Mouse (Mus musculus) frontal cortex, adult 2 months (tissue): ENCODE data around the gene Vapa. TPM values are rescaled to one million over a fixed set of nuclear protein-coding genes. Genes with fewer than 3 reads are reported as not detected.
A peak's percentile ranks its signal among the peaks of the same experiment; 100 is the strongest.
"Not testable (repeated sequence)": the region's sequence is repeated elsewhere in the genome, so short reads cannot be mapped to it uniquely, and the experiment has no call there.

Experiments
- DNase-seq, 2 experiments: peaks; one replicate each; pipeline ENCODE4 v3.0.0; 2022; ENCODE audit warnings: low spot score in 1 of 2; ENCODE audit errors: extremely low spot score in 1 of 2
- polyA plus RNA-seq: library from polyadenylated mRNA; depleted of rRNA; stranded (reverse); fragments of >200 nt; gene quantifications from 2 replicates; pipeline ENCODE4 v1.2.3, GENCODE M21; 2012; rRNA removed

Gene Vapa
- polyA plus RNA-seq, result 89.6 and 91.4 TPM in 2 replicates

DNA sequence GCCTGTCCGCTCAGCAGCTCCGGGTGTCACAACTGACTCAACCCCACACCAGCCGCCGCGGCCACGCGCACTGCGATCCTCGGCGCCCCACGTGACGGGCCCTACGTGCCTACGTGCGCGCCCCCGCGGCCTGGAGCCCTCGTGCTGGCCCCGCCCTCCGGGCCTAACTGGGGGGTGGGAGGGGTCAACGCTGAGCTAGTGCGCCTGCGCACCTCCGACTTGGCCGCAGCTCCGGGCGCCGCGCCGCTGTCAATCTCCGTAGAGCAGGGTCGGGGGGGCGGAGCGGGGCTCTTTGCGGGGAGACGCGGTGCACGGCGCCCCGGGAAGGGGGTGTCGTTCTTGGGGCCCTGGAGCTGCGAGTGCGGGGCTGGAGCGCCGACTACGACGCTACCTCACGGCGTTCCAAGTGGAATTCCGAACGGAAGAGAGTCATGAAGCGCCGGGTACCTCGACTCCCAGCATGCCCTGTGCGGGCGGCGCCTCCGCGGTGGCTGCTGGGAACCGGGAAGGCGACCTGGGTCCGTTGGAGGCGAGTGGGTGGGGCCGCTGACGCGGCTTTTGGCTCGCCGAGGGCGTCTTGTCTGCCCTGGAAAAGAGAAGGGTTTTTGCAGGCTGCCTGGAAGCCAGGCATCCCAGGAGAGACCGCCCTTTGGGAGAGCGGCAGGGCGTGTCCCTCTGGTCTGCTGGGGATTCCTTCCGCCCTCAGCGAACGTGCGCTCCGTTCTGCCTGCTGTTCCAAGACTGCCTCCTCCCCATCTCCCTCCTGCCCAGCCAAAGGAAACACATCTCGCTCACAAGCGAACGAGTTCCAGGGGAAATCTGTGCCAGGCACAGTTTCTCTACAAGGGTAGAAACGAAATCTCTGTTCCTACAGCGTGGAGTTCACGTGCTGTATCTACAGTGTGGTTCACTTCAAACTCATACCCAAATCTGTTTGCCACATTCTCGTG is at the start of gene Vapa:
TSS of gene Vapa (minus strand) at position 93 of the 950 bp plus-strand sequence.
- DNase-seq, result peak; percentile 95 to 98

DNA sequence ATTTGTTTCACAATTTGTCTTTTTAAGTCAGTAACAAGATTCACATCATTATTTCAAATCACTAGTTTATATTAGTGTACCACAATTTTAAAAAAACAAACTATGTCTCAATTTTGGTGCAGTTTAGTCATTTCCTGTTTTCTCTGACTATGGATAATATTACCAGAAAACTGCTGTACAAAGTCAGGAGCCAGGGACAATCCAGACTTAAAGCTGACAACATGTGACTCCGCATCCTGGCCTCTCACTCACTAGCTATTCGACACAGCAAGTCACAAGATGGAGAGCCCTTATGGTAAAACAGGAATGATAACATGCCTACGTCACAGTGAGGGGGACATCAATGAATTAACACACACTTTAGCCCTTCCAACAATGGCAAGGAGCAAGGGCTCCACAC is 49.3 kb upstream of the Vapa start:
- DNase-seq, result no peak

DNA sequence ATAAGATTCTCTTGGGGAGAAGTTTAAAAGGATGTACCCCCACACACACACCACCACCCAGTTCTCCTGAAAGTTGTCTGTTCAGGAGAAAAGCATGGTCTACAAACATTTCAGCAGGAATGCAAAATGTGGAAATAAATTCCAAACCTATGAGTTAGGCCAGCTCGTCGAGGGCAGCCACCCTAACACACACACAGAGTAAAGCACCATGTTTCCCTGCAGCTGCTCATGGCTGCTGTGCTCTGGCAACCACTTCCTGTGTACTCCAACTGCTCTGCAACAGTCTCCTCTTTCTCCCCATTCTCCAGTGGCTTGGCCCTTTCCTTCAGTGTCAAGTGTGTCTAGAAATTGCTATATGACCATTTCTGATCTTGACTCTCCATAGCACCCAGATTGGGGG is 45.1 kb upstream of the Vapa start:
- no peak for DNase-seq

DNA sequence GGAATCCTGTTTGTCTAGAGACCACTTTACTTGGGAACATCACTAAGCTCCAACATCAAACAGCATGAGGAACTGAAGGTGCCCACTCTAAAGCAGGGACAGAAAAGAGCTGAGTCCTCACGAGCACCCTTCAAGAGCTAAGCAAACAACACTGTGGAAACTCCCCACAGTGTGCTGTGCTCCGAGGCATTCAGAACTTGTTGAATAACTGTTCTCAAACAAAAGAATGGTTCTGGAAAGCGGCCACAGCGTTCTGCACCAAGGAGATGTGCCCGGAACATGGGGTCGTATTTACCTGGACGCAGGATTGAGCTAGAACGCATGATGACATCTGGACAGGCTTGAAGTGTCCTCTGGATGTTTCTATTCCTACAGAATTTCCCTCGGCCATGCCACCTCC is 44.6 kb upstream of the Vapa start:
- DNase-seq, result no peak

DNA sequence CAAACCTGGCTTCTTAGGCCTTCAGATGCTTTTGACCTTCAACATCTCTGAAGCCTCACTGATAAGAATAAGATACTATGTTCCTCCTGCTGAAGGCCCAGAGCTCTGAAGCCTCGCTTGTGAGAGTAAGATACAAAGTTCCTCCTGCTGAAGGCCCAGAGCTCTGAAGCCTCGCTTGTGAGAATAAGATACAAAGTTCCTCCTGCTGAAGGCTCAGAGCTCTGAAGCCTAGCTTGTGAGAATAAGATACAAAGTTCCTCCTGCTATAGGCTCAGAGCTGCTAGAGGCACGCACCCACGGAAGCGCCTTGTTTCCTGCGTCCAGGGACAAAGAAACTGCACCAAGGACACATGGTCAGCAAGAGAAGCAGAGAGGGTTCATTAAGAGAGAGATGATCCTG is 43.4 kb upstream of the Vapa start:
- no peak for DNase-seq

DNA sequence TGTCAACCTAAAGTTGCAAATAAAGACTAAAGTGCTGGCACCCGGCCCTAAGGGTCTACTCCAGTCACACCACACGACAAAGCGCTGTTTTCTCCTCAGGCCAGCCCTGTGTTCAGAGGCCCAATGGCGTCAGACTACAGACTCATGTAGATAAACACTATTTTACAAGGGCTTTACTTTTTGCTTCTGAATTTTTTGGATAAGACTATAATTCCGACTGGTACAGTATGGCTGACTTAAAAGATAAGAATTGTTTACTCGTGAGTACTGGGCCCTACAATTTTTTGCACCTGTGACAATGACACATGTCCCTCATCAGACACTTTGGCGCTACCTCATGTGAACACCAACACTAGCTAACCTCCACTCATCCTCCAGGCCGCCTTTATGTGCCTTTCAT is 42.7 kb upstream of the Vapa start:
- no peak for DNase-seq

DNA sequence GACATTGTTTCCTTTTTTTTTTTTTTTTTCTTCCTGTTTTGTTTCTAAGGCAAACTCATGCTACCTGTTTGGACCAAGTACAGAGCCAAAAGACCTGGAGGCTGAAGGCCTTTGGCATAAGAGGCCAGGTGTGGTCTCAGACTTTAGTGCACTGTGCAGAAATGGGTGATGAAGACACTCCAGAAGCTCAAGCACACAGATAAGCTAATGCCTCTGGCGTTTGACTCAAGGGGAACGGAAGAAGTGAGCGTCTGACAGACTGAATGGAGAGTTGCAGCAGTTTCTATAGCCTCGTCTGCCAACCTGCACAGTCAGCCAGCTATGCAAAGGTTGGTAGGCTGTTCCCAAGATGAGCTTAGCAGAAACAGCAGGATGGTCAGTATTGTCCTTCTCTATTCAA is 42.3 kb upstream of the Vapa start:
- no peak for DNase-seq

DNA sequence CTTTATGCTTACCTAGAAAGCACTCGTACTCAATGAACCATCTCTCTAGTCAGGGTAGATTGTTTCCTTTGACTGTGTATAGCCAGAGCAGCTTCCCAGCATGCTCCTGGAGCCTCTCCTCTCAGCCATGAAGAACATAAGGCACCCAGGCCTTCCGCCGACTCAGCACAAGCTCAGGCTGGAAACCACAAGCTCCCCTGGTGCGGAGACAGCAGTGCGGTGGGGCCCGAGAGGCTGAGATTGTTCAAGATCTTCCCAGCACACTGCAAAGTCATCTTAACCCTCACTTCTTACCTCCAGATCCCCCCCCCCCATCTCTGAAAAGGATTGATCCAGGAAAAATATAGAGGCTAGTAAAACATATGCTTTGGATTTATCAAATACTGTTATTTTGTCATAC is 37.2 kb upstream of the Vapa start:
- no peak for DNase-seq

DNA sequence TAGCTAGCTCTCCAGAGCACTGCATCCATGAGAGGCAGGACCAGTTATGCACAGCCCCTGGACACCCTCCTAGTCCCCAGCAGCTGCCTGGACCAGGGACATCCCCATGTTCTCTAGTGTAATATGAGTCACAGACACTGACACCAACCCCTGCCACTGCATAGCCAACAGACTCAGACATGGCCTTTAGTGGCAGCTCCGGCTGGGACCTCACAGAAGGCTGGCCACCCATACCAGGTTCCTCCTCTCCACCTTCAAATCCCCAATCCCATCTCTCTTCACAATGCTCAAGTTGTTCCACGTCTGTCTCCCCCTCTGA is 35.8 kb upstream of the Vapa start:
- no peak for DNase-seq

DNA sequence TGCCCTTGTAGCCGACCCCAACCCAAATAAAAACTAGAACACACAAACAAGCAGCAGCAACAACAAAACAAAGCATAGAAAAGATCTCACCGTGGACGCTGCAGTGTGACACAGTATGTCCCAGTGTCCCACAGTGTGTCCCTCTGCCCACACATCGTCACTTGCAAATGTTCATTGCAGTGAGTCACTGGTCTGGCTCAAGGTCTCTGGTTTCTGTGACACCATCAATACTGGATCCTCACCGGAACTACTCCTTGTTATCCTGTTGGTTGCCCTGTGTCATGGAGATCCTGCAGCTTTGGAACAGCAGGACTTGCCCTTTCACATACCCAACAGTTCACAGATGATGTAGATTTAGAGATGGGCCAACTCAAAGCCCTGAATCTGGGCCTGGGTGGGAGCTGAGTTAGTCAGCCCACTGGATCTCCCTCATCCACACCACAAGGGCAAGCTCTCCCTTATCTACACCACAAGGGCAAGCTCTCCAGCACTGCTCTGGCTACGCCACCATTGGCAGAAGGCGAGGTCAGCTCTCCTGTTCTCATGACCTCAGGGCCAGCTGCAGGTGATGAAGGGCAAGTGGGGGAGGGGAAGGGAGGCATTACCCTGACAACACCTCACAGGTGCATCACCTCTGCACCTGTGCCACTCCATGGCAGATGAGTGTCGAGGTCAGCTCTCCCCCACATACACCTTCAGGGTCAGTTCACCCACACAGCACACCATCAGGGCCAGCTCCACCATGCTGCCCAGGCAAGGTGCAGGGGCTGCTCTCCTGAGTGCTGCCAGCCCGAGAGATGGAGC is 35.2 kb upstream of the Vapa start:
- no peak for DNase-seq

DNA sequence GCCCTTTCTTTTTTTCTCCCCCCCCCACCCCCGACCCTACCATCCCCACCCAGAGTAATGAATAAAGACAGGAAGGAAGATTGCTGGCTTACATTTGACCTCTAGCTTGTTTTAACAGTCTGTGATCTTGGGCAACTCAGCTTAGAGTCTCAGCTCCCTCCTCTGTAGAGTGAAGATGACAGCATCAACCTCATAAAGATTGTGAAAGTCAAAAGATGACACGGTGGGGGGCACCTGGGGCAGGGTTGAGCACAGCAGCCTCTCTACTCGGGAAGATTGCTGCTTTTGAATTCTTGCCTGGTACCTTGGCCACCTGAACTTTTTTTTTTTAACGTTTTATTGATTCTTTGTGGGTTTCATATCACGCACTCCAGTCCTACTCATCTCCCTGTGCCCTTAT is 34.6 kb upstream of the Vapa start:
- DNase-seq, result no peak

DNA sequence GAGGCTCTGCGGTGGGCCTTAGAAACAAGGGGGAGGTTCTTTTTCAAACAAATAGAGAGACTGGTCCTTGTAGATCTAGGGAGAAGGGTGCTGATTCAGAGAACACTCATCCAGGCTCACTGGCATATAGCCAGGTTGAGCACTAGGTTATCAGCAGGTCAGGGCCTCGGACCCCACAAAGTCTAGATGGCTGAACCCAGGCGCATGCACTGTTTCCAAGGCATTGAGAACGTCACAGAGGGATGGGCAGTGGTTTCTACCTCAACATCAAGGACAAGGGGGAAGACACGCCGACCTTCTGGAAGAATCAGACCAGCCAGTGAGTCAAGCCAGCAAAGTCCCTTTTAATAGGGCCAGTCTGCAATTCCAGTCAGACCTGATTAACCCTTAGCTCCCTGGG is 33.9 kb upstream of the Vapa start:
- DNase-seq, result no peak

DNA sequence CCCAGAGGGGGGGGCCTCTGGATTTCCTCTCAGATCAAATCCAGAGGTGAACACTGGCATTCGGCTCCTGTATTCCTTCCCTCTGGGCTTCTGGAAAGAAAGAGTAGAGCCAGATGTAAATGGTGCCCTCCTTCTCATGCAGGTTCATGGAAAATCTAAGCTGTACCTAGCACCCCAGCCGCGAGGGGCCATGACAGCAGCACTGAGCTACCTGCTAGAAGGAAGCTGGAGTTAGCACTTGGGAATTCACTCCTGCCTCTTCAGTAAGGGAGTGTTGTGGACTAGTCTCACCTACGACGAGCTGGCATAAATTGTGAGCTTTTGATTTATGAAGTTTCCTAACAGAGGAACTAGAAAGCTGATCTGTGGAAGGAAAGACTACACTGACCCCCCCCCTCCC is 30.2 kb upstream of the Vapa start:
- no peak for DNase-seq

DNA sequence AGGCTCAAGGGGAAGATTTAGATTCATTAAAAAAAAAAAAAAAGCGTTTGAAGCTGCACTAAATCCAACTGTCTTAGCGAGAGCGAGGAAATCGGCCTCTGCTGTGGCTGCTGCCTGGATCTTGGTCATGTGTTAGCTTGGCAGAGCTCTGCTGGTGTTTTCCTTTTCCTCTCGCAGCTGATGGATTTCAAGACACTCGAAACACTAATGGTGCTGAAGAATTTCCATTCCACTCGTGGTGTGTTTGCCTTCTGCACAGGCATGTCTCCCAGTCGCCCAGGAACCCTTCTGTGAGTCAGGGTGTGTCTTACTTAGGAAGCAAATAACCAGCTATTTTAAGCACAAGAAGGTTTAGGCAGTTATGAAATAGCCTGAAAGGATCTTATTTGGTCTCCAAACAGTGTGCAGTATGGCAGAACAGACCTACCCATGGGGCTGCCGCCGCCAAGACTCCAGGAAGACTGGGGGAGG is 29.7 kb upstream of the Vapa start:
- DNase-seq, result peak; percentile 68 to 80

DNA sequence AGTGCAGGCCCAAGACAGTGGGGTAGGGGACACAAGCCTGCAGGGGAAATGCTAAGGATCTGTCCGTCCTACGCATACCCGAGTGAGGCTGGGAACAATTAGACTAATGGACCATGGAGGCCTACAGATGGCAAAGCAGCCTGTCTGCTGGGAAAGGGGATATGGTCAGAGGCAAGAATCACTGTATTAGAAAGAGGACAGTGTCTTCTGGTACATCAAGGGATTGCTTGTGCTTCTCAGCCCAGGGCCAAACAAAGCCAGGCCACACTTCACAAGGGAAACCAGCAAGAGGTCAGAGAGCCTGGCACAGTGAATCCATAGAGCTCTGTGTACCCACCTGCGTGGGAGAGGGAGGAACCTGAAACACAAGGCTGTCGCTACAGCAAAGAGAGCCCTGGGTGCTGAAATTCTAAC is 29.2 kb upstream of the Vapa start:
- peak in 1 of 2 experiments; percentile 20 for DNase-seq

DNA sequence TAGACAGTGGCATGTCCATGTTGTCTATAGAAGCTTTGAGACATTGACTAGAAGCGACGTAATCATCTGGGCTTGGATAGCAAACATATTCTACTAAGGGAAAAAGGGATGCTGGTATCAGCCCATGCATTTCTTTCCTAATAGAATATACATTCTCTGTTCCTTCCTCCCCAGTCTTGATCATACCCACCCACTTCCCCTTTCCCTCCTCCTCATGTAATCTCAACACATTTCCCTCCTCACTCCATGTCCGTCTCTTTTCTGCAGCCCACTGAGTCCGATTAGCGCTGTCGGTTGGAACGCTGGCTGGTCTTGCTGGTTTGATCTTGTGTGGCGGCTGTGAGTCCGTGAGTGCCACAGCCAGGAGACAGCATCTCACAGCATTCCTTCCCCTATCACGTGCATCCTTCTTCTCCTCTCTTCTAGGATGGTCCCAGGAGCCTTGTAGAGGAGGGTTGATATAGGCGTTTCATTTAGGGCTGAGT is 28.4 kb upstream of the Vapa start, which contains the start of gene Txndc2:
TSS of gene Txndc2 (minus strand) at position 435 of the 485 bp plus-strand sequence.
- DNase-seq, result no peak

DNA sequence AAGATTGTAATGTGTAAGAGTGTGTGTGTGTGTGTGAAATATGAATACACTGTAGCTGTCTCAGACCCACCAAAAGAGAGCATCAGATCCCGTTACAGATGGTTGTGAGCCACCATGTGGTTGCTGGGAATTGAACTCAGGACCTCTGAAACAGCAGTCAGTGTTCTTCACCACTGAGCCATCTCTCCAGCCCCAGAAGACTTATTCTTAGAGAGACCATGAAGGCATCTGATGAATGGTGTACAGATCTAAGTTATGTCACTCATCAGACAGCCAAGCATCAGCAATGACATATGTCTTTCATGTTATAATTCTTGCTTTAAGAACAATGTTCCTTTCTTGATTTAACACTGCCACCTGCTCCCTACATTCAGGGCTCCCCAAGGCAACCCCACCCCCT is 25.8 kb upstream of the Vapa start:
- DNase-seq, result no peak

DNA sequence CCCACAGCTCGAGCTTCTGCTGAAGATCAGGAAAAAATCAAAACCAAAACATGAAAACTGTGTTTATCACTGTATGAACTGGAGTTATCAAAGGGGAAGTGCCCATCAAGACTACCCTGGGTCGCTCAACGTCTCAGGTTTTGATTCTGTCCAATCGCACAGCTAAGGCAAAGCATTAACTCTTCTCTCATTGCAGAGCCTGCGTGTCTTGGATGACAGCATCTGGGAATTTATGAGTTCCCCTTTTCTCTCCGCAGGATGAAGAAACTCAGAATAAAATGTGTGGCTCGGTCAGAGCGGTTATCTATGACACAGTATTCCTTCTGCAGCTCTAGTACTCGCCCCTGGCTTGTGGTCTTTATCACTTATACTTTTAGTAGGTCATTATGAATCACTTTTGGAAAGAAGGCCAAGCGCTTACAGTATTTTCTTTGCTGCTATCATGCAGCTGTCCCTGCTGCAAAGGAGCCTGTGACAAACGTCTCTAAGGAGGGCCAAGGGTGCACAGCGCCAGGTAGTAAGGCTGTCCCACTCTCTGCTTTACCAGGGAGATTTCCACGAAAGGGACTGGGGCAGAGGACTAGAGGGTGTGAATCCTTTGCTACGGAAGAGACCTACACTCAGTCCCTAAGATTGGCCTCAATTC is 22.5 kb upstream of the Vapa start:
- no peak for DNase-seq

DNA sequence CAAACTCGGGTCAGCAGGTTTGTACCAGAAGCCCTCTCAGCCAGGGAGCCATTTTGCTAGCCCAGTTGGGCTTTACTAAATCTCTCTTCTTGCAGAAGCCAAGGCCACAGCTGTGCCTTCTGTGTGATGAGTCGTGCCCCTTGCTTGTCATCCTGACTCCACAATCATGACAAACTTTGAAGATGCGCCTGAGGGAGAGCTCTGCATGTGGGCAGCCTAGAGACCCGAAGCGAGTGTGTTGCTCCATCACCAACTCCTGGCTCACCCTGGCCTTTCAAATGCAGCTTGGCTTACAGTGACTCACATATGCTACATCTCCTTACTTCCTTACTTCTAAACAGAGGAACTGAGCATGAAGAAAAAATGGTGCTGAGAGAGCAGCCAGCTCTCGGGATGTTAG is 16.6 kb upstream of the Vapa start:
- DNase-seq, result no peak

DNA sequence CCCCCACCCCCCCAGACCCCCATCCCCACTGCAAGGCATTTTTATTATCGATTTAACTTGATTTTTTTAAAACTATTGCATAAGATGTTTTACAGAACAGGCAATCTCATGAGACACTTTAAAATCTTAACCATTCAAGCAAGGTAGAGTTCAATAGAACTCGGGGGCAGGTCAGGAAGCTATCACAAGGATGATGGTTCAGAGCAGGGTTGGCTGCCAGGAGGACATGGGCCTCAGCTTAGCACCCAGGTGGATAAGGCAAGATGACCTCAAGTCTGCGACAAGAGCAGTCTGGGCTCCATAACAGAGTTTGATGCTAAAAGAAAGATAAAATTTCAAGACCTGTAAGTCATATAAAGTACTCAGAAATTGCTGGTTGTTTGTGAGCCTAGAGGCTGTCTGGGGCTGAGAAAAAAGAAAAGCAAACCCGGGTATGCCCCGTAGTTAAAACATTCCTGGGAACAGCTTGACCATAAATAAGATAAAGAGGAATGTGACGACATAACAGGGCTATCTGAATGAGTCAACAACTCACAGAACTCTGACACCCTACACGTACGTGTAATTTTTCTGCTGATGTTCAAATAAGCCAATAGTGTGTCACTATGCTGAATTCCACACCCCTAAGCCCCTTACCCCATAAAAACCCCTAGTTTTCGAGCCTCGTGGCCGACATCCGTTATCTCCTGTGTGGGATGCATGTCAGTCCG is 15.6 kb upstream of the Vapa start:
- not testable (repeated sequence) for DNase-seq
